Comparison of ENCODE assay signal across 8 mouse cellular contexts in genomic region chr2:45117087-45117561, GRCm38 (mm10). TPM values are rescaled to one million over a fixed set of nuclear protein-coding genes. Genes with fewer than 3 reads are reported as not detected.
DNase-seq lines count a peak whose midpoint lies in the region; ATAC-seq and TF ChIP-seq lines count a peak whose summit lies in the region.

Zeb2 (minus strand) TSS chr2:45117395.

- no peaks in the 10 kb centered on the region for H3K36me3 ChIP-seq in hindbrain, embryonic 13.5 days

- intact Hi-C loops in left cerebral cortex, adult 2 months (cut with DNase I): loop anchor here (2.0 to 10.0 kb wide), 5 partner anchors 65 to 782 kb away; no protein-coding TSS in a partner anchor

- peak within 1 kb of the TSS; percentile 81 for H3K4me2 ChIP-seq in hindbrain, embryonic 13.5 days

- WGBS in hindbrain, embryonic 13.5 days: 0% methylated on average over 30 of the region's 39 CpGs

- H3K27me3 ChIP-seq in hindbrain, embryonic 13.5 days: no peaks in the 10 kb centered on the region

- peak within 1 kb of the TSS; percentile 68 for H3K4me3 ChIP-seq in brown adipose tissue, adult 24 weeks (ENCODE audit: insufficient read depth, low read depth, low read length)
- peak within 1 kb of the TSS; percentile 58 for H3K4me3 ChIP-seq in hindbrain, embryonic 13.5 days
- H3K4me3 ChIP-seq in left cerebral cortex, adult 2 months: peak within 1 kb of the TSS; percentile 86

- ATAC-seq in hindbrain, embryonic 13.5 days (ENCODE audit: low FRiP score): peak; percentile 67

- peak within 1 kb of the TSS; percentile 75 for H3K9ac ChIP-seq in hindbrain, embryonic 13.5 days

- peak; percentile 72 for DNase-seq in MN1 (ENCODE audit: low spot score)
- peak; percentile 77 for DNase-seq in gastrocnemius, adult 18-20 months (ENCODE audit: low spot score)
- peak; percentile 66 to 72 for DNase-seq in left cerebral cortex, adult 2 months (ENCODE audit: extremely low spot score in 1 of 2, low spot score in 2 of 2)
- DNase-seq in lung, postnatal 4 days: peak; percentile 79 to 86
- peak; percentile 83 for DNase-seq in retina, postnatal 1 day
- DNase-seq in yolk sac, embryonic 10.5 days (ENCODE audit: low spot score): peak; percentile 78

- TF ChIP-seq CTCF in left cerebral cortex, adult 2 months (IDR thresholded peaks at IDR 0.05): no peak

- H3K27ac ChIP-seq in brown adipose tissue, adult 24 weeks (replicated peaks; ENCODE audit: low read depth, low read length): peak within 1 kb of the TSS; percentile 99
- H3K27ac ChIP-seq in hindbrain, embryonic 13.5 days: peak within 1 kb of the TSS; percentile 88
- peak within 1 kb of the TSS; percentile 95 for H3K27ac ChIP-seq in left cerebral cortex, adult 2 months

- H3K4me1 ChIP-seq in brown adipose tissue, adult 24 weeks (ENCODE audit: control insufficient read depth, insufficient read depth, insufficient read length, low read length): no peaks in the 10 kb centered on the region
- H3K4me1 ChIP-seq in hindbrain, embryonic 13.5 days (replicated peaks): peaks cover 31% of the 10 kb centered on the region

- H3K9me3 ChIP-seq in hindbrain, embryonic 13.5 days: no peaks in the 10 kb centered on the region

RNA-seq across cellular contexts. Expression of gene Zeb2, which starts in this region (rescaled TPM):
- 51.2 and 53.0 TPM in 2 replicates for polyA plus RNA-seq in brown adipose tissue, adult 24 weeks (2012; ENCODE audit: insufficient read depth, insufficient read length, missing spikeins)
- total RNA-seq in gastrocnemius, adult 18-20 months (2021): 10 to 100 TPM; 34.8 to 49.2 TPM
- polyA plus RNA-seq in hindbrain, embryonic 13.5 days (2015; fragmentation: Nextera tagmentation; extraction: Ambion mirVana): 50.4 and 57.4 TPM in 2 replicates
- 100 to 1,000 TPM; 156 to 181 TPM for total RNA-seq in left cerebral cortex, adult 2 months (2021)

Comparison
In these comparisons a context has a peak if more than half of its experiments do, and no peak if none do; other contexts are left out.
1. Peak in every context shown above with its lines: DNase-seq, ATAC-seq, H3K4me3 ChIP-seq and H3K27ac ChIP-seq.